Comparison of ENCODE assay signal across 8 mouse cellular contexts in the genomic region with DNA sequence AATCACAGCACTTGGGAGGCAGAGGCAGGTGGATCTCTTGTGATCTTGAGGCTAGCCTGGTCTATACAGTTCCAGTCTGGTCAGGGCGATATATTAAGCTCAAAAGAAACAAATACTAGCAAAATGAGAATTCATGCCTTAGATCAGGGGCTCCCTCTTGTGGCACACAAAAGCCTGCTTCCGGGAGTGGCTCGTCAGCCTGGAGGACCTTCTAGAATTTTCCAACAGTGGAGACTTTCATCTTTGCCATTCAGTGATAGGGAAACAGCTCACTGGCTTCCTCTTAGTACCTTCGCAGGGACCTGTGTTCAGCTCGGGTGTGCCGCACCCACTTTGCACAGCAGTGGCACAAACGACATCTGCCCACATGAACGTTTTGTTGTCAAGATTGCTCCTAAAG.
DNase-seq lines count a peak whose midpoint lies in the region; ATAC-seq and TF ChIP-seq lines count a peak whose summit lies in the region.
"Had no signal": no experiment of that assay in that cellular context is flagged by ENCODE, and none has a peak within 500 bp of the region (broad histone marks: within the 10 kb centered on the region; RNA-seq: fewer than 3 reads in every experiment).

No protein-coding gene starts in this region.

- no peak overlapping the region for H3K9ac ChIP-seq in hindbrain, embryonic 12.5 days
- H3K9ac ChIP-seq in intestine, embryonic 15.5 days: no peak overlapping the region
- no peak overlapping the region for H3K9ac ChIP-seq in stomach, postnatal 0 days (ENCODE audit: low read length)
- H3K9ac ChIP-seq: embryonic facial prominence, embryonic 13.5 days had no signal

- DNase-seq in hindbrain, embryonic 10.5 days (ENCODE audit: low spot score): peak; percentile 17
- peak; percentile 74 for DNase-seq in A20 (ENCODE audit: low read depth, low spot score)
- DNase-seq in ES-CJ7 (ENCODE audit: low read depth, low spot score): peak; percentile 25
- DNase-seq in stomach, postnatal 0 days (ENCODE audit: low spot score): peak; percentile 55
- no peak for DNase-seq in right cerebral cortex, adult 2 months (ENCODE audit: low spot score in 2 of 2)

- TF ChIP-seq EP300 in stomach, postnatal 0 days (optimal IDR thresholded peaks at IDR 0.05): no peak

- no peak for ATAC-seq in hindbrain, embryonic 12.5 days (ENCODE audit: low FRiP score)
- ATAC-seq in intestine, embryonic 15.5 days: peak; percentile 45
- 0 out of 2 replicates have a peak, but pooled peaks have one; percentile 29 for ATAC-seq in stomach, postnatal 0 days (ENCODE audit: low FRiP score, low TSS enrichment)

- WGBS in hindbrain, embryonic 10.5 days: 86% methylated on average over 8 of the region's 8 CpGs
- 82% methylated on average over 8 of the region's 8 CpGs for WGBS in hindbrain, embryonic 12.5 days
- 64% methylated on average over 8 of the region's 8 CpGs for WGBS in intestine, embryonic 15.5 days
- 61% methylated on average over 8 of the region's 8 CpGs for WGBS in stomach, postnatal 0 days

- no peak overlapping the region for H3K4me3 ChIP-seq in hindbrain, embryonic 10.5 days
- H3K4me3 ChIP-seq in hindbrain, embryonic 12.5 days: no peak overlapping the region
- H3K4me3 ChIP-seq in intestine, embryonic 15.5 days (replicated peaks): no peak overlapping the region
- no peak overlapping the region for H3K4me3 ChIP-seq in stomach, postnatal 0 days (ENCODE audit: low read depth, low read length)
- H3K4me3 ChIP-seq: embryonic facial prominence, embryonic 13.5 days had no signal

- H3K4me2 ChIP-seq in hindbrain, embryonic 12.5 days (replicated peaks): no peak overlapping the region
- no peak overlapping the region for H3K4me2 ChIP-seq in intestine, embryonic 15.5 days (replicated peaks)
- H3K4me2 ChIP-seq in stomach, postnatal 0 days (replicated peaks; ENCODE audit: low read depth): no peak overlapping the region
- H3K4me2 ChIP-seq: embryonic facial prominence, embryonic 13.5 days had no signal

- no peak overlapping the region for H3K27ac ChIP-seq in hindbrain, embryonic 10.5 days
- no peak overlapping the region for H3K27ac ChIP-seq in hindbrain, embryonic 12.5 days
- H3K27ac ChIP-seq in intestine, embryonic 15.5 days: no peak overlapping the region
- no peak overlapping the region for H3K27ac ChIP-seq in stomach, postnatal 0 days (replicated peaks)
- H3K27ac ChIP-seq: embryonic facial prominence, embryonic 13.5 days had no signal

- H3K27me3 ChIP-seq in hindbrain, embryonic 10.5 days (ENCODE audit: insufficient read depth, poor library complexity, severe bottlenecking): 0 out of 2 replicates have a peak, but pooled peaks cover 3% of the 10 kb centered on the region
- no peaks in the 10 kb centered on the region for H3K27me3 ChIP-seq in hindbrain, embryonic 12.5 days
- H3K27me3 ChIP-seq in intestine, embryonic 15.5 days (replicated peaks): no peaks in the 10 kb centered on the region
- no peaks in the 10 kb centered on the region for H3K27me3 ChIP-seq in stomach, postnatal 0 days (ENCODE audit: control insufficient read depth, insufficient read depth, low read length)
- H3K27me3 ChIP-seq: embryonic facial prominence, embryonic 13.5 days had no signal

- H3K4me1 ChIP-seq in hindbrain, embryonic 10.5 days (replicated peaks): no peaks in the 10 kb centered on the region
- H3K4me1 ChIP-seq in hindbrain, embryonic 12.5 days: no peaks in the 10 kb centered on the region
- no peaks in the 10 kb centered on the region for H3K4me1 ChIP-seq in intestine, embryonic 15.5 days (replicated peaks)
- no peaks in the 10 kb centered on the region for H3K4me1 ChIP-seq in stomach, postnatal 0 days (replicated peaks; ENCODE audit: control insufficient read depth, insufficient read depth)

- no peaks in the 10 kb centered on the region for H3K36me3 ChIP-seq in hindbrain, embryonic 10.5 days
- H3K36me3 ChIP-seq in hindbrain, embryonic 12.5 days: no peaks in the 10 kb centered on the region
- no peaks in the 10 kb centered on the region for H3K36me3 ChIP-seq in intestine, embryonic 15.5 days
- H3K36me3 ChIP-seq in stomach, postnatal 0 days (ENCODE audit: control insufficient read depth, insufficient read depth, low read length): no peaks in the 10 kb centered on the region
- H3K36me3 ChIP-seq: embryonic facial prominence, embryonic 13.5 days had no signal

- peak; percentile 91 for TF ChIP-seq CTCF in stomach, postnatal 0 days (IDR thresholded peaks at IDR 0.05; ENCODE audit: low read depth)

- no peaks in the 10 kb centered on the region for H3K9me3 ChIP-seq in hindbrain, embryonic 10.5 days
- H3K9me3 ChIP-seq in hindbrain, embryonic 12.5 days (replicated peaks): no peaks in the 10 kb centered on the region
- no peaks in the 10 kb centered on the region for H3K9me3 ChIP-seq in intestine, embryonic 15.5 days
- no peaks in the 10 kb centered on the region for H3K9me3 ChIP-seq in stomach, postnatal 0 days (ENCODE audit: control insufficient read depth, low read length)
- H3K9me3 ChIP-seq: embryonic facial prominence, embryonic 13.5 days had no signal

Comparison
In these comparisons a context has a peak if more than half of its experiments do, and no peak if none do; other contexts are left out.
1. DNase-seq: peak in hindbrain, embryonic 10.5 days (single experiment), A20 (single experiment), ES-CJ7 (single experiment) and stomach, postnatal 0 days (single experiment); none in right cerebral cortex, adult 2 months (0 of 2).